ENCODE assay signal across 7 mouse cellular contexts in the genomic region with DNA sequence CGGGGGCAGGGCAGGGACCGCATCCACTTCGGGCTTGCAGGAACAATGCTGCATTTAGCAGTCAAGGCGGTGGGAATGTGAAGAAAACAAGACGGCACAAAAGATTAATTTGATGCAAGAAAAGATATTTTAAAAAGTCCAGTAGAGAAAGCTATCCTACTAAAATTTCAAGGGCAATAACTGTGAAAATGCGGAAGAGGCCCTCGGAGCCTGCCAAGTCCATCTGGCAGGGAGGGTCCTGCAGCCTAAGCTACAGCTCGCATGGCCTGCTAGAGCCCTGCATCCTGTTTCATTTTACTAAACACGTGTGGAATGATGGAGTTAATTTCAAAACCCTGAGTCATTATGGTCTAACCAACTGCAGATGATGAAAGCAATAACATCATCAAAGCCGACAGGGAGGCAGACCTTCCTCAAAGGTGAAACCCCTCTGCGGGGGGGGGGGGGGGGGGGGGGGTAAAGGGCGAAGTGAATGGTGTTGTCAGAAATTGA.
DNase-seq lines count a peak whose midpoint lies in the region; ATAC-seq lines count a peak whose summit lies in the region.

No protein-coding gene starts in this region.

- 24% methylated on average over 11 of the region's 12 CpGs for WGBS in neural tube, embryonic 11.5 days

- H3K9me3 ChIP-seq in neural tube, embryonic 11.5 days (ENCODE audit: control insufficient read depth, low read length), result no peaks in the 10 kb centered on the region

- ATAC-seq in neural tube, embryonic 11.5 days (ENCODE audit: insufficient read depth, low FRiP score, low TSS enrichment), result peak; percentile 39
- no peak for ATAC-seq in megakaryocyte-erythroid progenitor cell, adult 5-6 weeks (replicated peaks; ENCODE audit: low FRiP score, low TSS enrichment, poor library complexity, severe bottlenecking)

- H3K9ac ChIP-seq in neural tube, embryonic 11.5 days (ENCODE audit: low read length), result no peak overlapping the region

- DNase-seq in neural tube, embryonic 11.5 days (ENCODE audit: low spot score), result peak; percentile 27
- no peak for DNase-seq in neural tube, embryonic 10.5 days (ENCODE audit: extremely low spot score, low spot score)
- DNase-seq in fibroblast of lung, adult 2 months (ENCODE audit: low read depth), result peak; percentile 61
- DNase-seq in kidney, postnatal 4 days, result peak; percentile 15 to 22
- peak; percentile 15 for DNase-seq in yolk sac, embryonic 10.5 days (ENCODE audit: low spot score)
- no peak for DNase-seq in adrenal gland, postnatal 4 days (ENCODE audit: low spot score in 2 of 2)

- H3K4me2 ChIP-seq in neural tube, embryonic 11.5 days (ENCODE audit: low read depth), result no peak overlapping the region

- H3K4me3 ChIP-seq in neural tube, embryonic 11.5 days (ENCODE audit: low read depth, low read length), result no peak overlapping the region

- H3K4me1 ChIP-seq in neural tube, embryonic 11.5 days (ENCODE audit: control insufficient read depth, insufficient read depth, low read length), result no peaks in the 10 kb centered on the region

- H3K27ac ChIP-seq in neural tube, embryonic 11.5 days (ENCODE audit: low read depth, low read length), result no peak overlapping the region

- H3K36me3 ChIP-seq in neural tube, embryonic 11.5 days (ENCODE audit: control insufficient read depth, insufficient read depth, low read length), result no peaks in the 10 kb centered on the region

- no peaks in the 10 kb centered on the region for H3K27me3 ChIP-seq in neural tube, embryonic 11.5 days (ENCODE audit: control insufficient read depth, insufficient read depth, low read length)

Comparison
In these comparisons a context has a peak if more than half of its experiments do, and no peak if none do; other contexts are left out.
1. DNase-seq: peak in neural tube, embryonic 11.5 days (single experiment), fibroblast of lung, adult 2 months (single experiment), kidney, postnatal 4 days (2 of 2) and yolk sac, embryonic 10.5 days (single experiment); none in neural tube, embryonic 10.5 days (single experiment) and adrenal gland, postnatal 4 days (0 of 2).